Mouse (Mus musculus) kidney, postnatal 25 days (tissue): ENCODE measurements around the gene Gm20388.

Experiments
- DNase-seq, 2 experiments: peaks; one replicate each; pipeline ENCODE4 v3.0.0; 2021; ENCODE audit warnings: mixed read lengths in 2 of 2

Gene Gm20388

DNA sequence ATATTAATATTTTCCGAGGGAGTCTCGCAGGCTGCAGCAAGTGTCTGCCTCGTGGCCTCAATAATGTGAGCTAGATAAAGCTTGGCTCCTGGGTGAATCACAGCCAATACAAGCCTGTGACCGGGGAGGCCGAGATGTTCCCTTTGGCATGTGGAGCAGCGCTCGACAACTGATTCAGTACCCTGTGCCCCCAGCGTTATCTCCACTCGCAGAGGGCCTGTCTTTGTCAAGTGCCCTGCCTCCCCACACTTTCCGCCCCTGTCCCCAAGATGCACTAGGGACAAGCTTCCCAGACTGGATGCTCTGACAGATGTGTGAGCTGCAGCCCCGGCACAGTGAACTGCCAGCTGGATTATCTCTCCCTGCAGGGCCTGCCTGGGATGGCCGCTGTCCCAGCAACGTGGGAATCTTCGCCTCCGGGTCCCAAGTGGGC is 551.5 kb downstream of the Gm20388 start:
- DNase-seq = peak in 1 of 2 experiments; percentile 48

DNA sequence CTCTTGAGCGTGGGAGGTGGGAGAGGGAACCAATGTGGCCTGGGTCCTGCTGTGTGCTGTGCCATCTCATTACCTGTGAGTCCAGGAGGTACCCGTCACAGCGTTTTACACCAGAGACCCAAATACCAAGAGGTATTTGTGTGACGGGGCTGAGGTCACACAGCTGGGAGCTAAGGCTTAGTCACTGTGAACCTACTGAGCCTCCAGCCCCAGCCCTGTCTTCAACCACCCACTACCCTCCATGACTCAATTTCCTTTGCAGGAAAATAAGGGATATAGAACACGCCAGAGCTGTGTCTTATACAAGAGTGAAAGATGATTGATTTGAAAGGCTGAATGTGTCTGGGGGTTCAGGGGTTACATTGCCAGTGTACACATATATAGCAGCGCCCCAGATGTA is 552.0 kb downstream of the Gm20388 start:
- DNase-seq = no peak

- no peak for DNase-seq
These were observed 553.4 kb downstream of the Gm20388 start for GRCm38 (mm10) chr8:120463918-120464584.

- DNase-seq = no peak
These were observed 553.9 kb downstream of the Gm20388 start for GRCm38 (mm10) chr8:120464585-120464937.

DNA sequence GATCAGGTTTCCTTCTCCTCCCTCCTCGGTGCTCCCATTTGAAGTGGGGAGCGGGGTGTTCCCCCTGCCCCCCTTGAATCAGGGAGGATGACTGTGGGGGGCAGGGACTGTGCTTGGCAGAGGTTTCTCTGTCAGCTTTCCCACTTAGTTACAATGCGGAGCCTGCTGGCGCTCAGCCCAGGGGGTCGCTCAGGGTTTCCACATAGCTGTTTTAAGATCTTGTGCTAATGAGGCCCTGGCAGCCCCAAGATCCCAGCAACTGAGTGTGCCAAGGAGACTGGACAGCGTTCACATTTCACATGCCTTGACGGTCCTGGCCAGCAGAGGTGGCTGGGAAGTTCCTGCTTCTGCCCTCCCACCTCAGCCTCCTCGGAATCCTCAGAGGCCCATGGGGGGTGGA is 555.1 kb downstream of the Gm20388 start:
- DNase-seq = no peak

- DNase-seq = no peak
These were observed 555.6 kb downstream of the Gm20388 start for GRCm38 (mm10) chr8:120466266-120466665.

DNA sequence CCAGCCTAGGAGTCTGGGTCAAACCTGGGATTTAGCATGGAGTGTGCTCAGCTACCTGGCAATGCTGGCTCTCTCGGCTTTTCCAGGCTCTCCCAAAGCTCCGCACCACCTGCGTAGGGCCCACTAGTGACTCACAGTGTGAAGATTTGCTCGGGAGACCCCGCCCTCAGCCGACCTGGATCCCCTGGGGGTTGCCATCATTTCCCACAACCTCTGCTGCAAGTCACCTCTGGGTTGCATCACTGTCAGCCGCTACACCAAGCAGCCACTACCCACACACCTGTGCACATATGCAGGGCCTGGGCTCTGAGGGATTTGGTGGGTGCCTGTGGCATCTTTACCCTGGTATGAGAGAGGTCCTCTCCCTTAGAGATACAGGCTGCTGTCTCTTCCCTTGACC is 557.0 kb downstream of the Gm20388 start:
- no peak for DNase-seq

- DNase-seq = no peak
These were observed 559.5 kb downstream of the Gm20388 start for GRCm38 (mm10) chr8:120470170-120470569.

DNA sequence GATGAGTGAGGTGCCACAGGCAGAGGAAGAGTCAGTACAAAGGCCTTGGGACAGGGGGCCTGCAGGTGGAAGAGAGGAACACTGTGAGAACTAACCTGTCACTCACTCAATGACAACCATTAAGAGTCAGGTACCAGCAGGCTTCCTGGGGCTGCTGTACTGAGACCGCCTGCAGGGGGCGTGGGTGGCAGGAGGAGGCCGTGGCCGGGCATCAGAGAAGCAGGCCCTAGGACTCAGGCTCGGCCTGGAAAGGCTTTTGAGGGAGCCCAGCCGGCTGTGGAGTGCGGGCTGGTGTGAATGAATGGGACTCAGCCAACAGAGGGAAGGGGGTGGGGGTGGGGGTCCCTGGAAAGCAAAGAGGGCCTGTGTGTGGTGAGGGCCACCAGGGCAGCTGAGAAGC is 560.5 kb downstream of the Gm20388 start:
- DNase-seq = peak; percentile 53 to 56

DNA sequence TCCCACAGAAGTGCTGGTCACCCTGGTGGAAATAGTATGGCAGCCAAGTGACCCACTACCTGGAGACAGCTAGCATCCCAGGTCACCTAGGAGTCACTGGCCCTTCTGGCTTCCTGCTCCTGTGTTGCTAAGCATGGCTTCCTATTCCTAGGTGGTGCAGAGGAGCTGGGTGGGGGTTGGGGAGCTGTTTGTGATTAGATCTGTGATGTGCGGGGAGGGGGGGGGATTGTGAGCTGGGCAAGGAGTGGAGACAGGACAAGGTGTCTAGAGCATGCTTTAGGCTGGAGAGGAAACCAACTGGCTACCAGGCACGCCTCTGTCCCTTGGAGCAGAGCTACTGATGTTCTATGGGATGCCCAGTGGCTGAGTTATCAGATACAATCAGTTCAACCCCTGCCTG is 561.1 kb downstream of the Gm20388 start:
- DNase-seq = no peak

DNA sequence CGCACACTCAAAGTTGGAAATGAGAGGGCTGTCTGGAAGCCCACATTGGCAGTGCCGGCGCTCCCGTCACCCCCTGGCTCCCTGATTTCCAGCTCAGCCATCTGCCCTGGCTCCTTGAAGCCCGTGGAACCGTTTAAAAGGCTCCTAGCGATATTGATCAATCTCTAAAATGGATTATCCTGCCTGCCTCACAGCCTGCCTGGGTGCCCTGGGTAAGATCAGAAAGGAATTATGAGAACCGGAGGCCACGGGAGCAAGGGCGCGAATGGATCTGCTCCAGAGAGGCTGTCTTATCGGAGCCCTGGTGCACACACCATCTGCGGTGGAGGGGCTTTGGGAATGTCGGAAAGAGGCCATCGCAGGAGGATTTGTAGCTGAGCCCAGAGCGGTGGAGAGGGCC is 561.6 kb downstream of the Gm20388 start:
- DNase-seq = no peak

DNA sequence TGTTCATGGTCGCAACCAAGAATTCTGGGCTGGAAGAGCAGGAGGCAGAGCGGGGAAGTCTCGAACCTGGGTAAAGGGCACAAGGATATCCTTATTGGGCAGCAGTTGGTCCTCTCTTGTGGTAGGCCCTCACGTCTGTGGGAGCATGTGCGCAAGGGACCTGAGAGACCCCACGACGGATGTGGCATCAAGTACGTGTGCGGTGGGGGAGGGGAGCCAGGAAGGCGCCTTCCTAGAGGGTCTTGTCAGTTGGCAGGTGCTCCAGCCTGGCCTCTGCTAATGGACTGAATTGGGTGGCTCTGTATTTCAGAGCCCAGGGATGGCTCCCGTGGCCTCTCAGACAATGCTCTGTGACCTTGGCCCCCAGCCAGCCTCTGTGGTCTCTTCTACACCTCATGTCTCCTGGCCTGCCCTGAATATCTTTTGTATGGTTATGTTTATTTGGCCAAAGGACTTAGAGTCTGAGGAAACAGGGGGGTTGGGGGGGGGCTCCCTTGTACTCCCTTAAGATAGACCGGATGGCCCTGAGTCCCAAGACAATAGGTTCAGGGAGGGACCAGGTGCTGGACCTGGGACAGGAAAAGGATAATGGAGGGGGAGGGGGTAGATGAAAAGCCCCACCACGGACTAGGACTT is 563.2 kb downstream of the Gm20388 start:
- DNase-seq = peak; percentile 86 to 87

DNA sequence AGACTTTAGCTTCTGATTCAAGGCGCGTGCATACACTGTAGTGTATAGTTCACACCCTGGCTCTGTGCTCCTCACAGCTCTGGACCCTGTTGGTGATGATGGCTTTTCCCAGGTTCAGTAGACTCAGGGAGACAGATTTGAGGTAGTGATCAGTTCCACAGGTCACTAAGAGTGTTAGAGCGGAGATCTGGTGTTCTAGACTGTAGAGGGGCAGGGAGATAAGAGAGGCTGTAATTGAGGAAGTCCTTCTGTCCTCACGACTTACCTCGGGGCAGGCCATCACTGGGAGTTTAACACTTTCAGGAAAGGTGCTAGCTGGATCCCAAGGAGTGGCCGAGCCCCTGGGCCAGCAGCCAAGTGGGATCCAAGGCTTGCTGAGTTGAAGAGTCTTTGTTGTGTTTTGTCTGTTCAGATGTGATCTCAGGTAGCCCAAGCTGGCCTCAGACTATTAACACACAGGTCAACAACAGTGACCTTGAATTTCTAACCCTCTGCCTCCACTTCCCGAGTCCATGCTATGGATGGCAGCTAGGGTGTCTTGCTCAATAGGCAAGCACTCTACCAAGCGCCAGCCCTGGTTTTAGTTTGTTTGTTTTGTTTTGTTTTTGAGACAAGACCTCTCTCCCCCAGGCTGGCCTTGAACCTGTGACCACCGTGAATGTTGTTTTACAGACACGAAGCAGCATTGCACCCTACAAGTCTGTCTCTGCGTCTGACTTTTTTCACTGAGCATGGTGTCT is 564.0 kb downstream of the Gm20388 start:
- DNase-seq = no peak

DNA sequence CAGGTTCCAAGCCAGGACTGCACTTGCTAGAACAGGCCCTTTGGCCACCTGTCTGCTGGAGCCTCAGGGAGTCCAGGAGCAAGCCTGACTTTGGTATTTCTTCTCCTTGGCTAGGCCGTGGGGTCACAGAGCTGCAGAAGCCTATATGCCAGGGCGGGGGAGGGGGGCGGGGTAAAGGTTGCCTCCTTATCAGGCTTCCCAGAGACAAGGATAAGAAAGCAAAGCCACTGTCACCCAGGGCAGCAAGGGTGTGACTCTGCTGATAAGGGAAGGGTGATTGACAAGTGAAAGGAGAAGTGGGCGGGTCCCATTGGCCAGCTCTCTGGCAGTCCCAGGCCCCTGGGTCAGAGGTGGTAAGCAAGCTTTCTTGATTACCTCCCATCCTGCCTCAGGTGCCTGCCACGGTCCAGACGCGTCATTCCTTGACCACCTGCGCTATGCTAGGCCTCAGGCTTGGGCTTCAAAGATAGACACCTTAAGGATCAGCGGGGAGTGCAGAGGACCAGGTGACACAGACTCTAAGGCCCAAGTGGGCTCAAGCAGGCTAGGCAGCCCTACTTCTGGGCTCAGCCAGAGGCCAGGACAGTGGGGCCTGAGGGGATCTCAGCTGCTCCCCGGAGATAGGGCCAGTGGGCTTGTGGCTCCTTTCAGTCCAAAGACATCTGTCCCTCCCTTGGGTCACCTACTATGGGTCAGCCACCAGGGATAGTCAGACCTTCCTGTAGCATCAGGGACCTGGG is 565.0 kb downstream of the Gm20388 start:
- no peak for DNase-seq

GRCm38 (mm10) chr8:120476711-120477575 is 566.3 kb downstream of the Gm20388 start:
- no peak for DNase-seq

- no peak for DNase-seq
These were observed 568.1 kb downstream of the Gm20388 start for GRCm38 (mm10) chr8:120478754-120479153.

DNA sequence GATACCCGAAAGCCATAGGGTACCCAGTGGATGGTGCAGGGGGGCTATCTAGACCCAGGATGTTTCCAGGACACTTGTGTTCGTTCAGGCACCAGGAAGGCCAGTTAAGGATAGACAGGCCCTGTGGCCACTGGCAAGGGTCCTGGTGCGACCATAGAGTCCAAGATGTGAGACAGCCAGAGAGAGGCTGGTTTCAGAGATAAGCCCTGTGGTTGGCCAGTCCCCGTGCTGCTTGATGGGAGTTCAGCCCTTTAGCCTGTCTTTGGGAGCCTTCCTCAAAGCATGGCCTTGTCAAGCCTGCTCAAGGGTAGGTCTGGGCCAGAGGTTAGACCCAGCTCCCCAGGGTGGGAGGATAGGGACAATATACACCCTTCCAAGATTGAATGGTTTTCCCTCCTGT is 569.0 kb downstream of the Gm20388 start:
- DNase-seq = no peak

GRCm38 (mm10) chr8:120482015-120482689 is 571.5 kb downstream of the Gm20388 start:
- peak in 1 of 2 experiments; percentile 75 for DNase-seq

DNA sequence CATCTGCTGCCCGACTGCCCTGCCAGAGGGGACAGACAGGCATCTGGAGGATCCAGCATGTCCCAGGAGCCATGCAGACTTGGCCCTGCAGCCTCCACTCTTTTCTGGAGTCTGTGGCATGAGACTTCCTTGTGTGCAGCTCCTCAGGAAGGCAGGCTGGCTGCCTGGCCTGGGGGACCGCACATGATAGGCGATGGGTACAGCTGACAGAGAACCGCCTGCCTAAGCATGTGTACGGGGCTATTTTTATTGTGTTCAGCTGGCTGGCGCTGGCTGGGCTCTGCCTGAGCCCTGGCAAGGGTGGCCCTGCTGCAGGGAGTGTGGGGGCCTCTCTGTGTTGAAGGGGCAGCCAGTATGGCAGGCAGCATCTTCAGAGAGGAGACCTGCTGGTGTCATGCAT is 573.8 kb downstream of the Gm20388 start:
- DNase-seq = no peak

DNA sequence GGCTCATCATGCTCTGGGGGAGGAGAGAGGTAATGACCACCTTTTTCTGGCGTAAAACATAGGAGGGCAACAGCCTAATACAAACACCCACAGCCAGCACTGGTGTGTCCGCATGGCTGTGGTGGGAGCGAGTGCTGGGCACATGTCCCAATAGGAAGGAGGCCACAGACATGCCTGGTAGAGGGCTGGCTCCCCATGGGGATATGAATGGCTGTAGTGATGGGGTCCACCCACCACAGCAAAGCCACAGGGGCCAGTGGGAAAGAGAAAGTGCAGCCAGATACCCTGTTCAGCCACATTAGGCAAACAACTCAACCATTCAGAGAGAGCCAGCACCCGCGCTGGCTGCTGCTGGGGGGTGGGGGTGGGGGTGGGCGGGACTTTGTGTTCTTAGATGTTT is 574.5 kb downstream of the Gm20388 start:
- DNase-seq = no peak

DNA sequence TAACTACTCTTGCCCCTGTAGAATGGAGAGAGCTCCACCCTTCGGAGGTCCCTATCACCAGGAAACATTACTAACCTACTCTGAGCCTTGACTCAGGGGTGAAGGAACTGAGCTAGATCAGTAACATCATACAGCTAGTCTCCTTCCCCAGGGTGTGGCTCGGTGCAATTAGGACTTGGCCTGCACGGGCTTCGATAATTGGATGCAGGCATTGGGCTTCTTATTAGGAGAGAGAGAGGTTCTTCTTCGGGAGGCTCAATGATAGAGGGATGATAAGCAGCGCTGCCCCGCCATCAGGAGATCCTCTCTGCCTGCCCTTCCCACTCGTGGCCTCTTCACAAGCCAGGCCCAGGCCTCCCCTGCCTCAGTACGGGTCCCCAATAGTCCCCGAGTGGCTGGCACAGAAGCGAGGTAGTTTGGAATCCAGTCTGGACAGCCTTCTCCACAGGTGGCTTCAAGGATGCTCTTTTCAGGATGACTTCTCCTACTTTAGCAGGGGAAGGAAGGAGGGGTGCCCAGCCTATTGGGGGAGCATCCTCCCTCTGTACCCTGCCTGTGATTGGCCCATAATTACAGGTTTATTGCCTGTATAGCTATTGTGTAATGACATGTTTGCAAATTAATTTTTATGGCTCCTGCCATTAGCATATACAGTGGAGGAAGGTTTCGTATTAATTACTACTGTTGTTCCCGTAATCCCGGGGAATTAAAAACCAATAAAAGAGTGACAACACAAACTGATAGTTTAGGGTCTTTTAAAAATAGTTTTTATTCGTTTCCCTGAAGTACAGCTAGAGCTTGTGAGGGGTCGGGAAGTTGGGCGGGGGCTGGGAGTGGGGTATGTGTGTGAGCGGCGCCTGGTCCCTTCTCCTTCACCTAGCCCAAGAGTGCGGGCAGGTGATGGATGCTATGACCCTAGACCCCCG is 575.2 kb downstream of the Gm20388 start:
- no peak for DNase-seq
